Mouse (Mus musculus): ENCODE measurements at regions not wholly inside any gene's neighbourhood (a gene's known extent, or its start where the extent isn't known, plus 50 kb on each side); places are given as distances from the start of the nearest gene placed in this dataset.

- DNase-seq (ENCODE audit: low read depth, low spot score) = no peak
- Histone ChIP-seq H3K27ac (ENCODE audit: insufficient read depth, low read depth, low read length, poor library complexity, severe bottlenecking) (no peak overlapping the region), H3K4me1 (ENCODE audit: control insufficient read depth in 2 of 2, insufficient read depth in 2 of 2, low read length in 2 of 2, poor library complexity in 1 of 2) (no peaks in the 10 kb centered on the region), H3K9me3 (ENCODE audit: control insufficient read depth, insufficient read depth, low read depth, low read length) (no peaks in the 10 kb centered on the region), H3K9ac (ENCODE audit: insufficient read depth, low read depth, low read length, poor library complexity, severe bottlenecking) (no peak overlapping the region), H3K36me3 (ENCODE audit: control insufficient read depth, insufficient read depth, low read length, poor library complexity, severe bottlenecking) (no peaks in the 10 kb centered on the region), H3K4me3 (ENCODE audit: insufficient read depth in 1 of 2, low read depth in 1 of 2, low read length in 2 of 2, poor library complexity in 1 of 2, severe bottlenecking in 1 of 2) (no peak overlapping the region)
- TF ChIP-seq MAFK (IDR thresholded peaks at IDR 0.05; ENCODE audit: insufficient read depth, low read depth, low read length) (no peak), HCFC1 (IDR thresholded peaks at IDR 0.05; ENCODE audit: borderline replicate concordance, insufficient read depth, low read length) (no peak), ZC3H11A (IDR thresholded peaks at IDR 0.05; ENCODE audit: borderline replicate concordance, low read depth, low read length) (no peak), CHD2 (IDR thresholded peaks at IDR 0.05; ENCODE audit: low read depth, low read length) (no peak)
- in situ Hi-C loops (cut with MboI; ENCODE audit: low sequenced_read_pairs in 2 of 2, unreplicated experiment in 2 of 2) = no loop called here
These were observed 321.3 kb upstream of the Jag1 start for GRCm38 (mm10) chr2:137437741-137438140.

GRCm38 (mm10) chr2:137436161-137436560, 319.7 kb upstream of the Jag1 start:
- H3K36me3 ChIP-seq (ENCODE audit: control insufficient read depth, insufficient read depth, low read length, poor library complexity, severe bottlenecking) = no peaks in the 10 kb centered on the region
- in situ Hi-C loops (cut with MboI; ENCODE audit: low sequenced_read_pairs in 2 of 2, unreplicated experiment in 2 of 2) = no loop called here
- H3K4me3 ChIP-seq (ENCODE audit: insufficient read depth in 1 of 2, low read depth in 1 of 2, low read length in 2 of 2, poor library complexity in 1 of 2, severe bottlenecking in 1 of 2) = no peak overlapping the region
- TF ChIP-seq HCFC1 (IDR thresholded peaks at IDR 0.05; ENCODE audit: borderline replicate concordance, insufficient read depth, low read length) (no peak), ZC3H11A (IDR thresholded peaks at IDR 0.05; ENCODE audit: borderline replicate concordance, low read depth, low read length) (no peak), ZNF384 (IDR thresholded peaks at IDR 0.05; ENCODE audit: low read depth, low read length) (no peak), MAFK (IDR thresholded peaks at IDR 0.05; ENCODE audit: insufficient read depth, low read depth, low read length) (no peak), CHD2 (IDR thresholded peaks at IDR 0.05; ENCODE audit: low read depth, low read length) (no peak)
- no peaks in the 10 kb centered on the region for H3K9me3 ChIP-seq (ENCODE audit: control insufficient read depth, insufficient read depth, low read depth, low read length)
- H3K27ac ChIP-seq (ENCODE audit: insufficient read depth, low read depth, low read length, poor library complexity, severe bottlenecking) = no peak overlapping the region
- H3K4me1 ChIP-seq (ENCODE audit: control insufficient read depth in 2 of 2, insufficient read depth in 2 of 2, low read length in 2 of 2, poor library complexity in 1 of 2) = no peaks in the 10 kb centered on the region
- H3K9ac ChIP-seq (ENCODE audit: insufficient read depth, low read depth, low read length, poor library complexity, severe bottlenecking) = no peak overlapping the region
- DNase-seq (ENCODE audit: low read depth, low spot score) = no peak

- no peak overlapping the region for H3K9ac ChIP-seq (ENCODE audit: insufficient read depth, low read depth, low read length, poor library complexity, severe bottlenecking)
- no peak overlapping the region for H3K4me3 ChIP-seq (ENCODE audit: insufficient read depth in 1 of 2, low read depth in 1 of 2, low read length in 2 of 2, poor library complexity in 1 of 2, severe bottlenecking in 1 of 2)
- no peaks in the 10 kb centered on the region for H3K9me3 ChIP-seq (ENCODE audit: control insufficient read depth, insufficient read depth, low read depth, low read length)
- in situ Hi-C loops (cut with MboI; ENCODE audit: low sequenced_read_pairs in 2 of 2, unreplicated experiment in 2 of 2) = no loop called here
- H3K27ac ChIP-seq (ENCODE audit: insufficient read depth, low read depth, low read length, poor library complexity, severe bottlenecking) = no peak overlapping the region
- H3K36me3 ChIP-seq (ENCODE audit: control insufficient read depth, insufficient read depth, low read length, poor library complexity, severe bottlenecking) = no peaks in the 10 kb centered on the region
- DNase-seq (ENCODE audit: low read depth, low spot score) = no peak
- TF ChIP-seq HCFC1 (IDR thresholded peaks at IDR 0.05; ENCODE audit: borderline replicate concordance, insufficient read depth, low read length) = no peak
- TF ChIP-seq ZC3H11A (IDR thresholded peaks at IDR 0.05; ENCODE audit: borderline replicate concordance, low read depth, low read length) = no peak
- H3K4me1 ChIP-seq (ENCODE audit: control insufficient read depth in 2 of 2, insufficient read depth in 2 of 2, low read length in 2 of 2, poor library complexity in 1 of 2) = no peaks in the 10 kb centered on the region
These were observed 306.2 kb upstream of the Jag1 start for GRCm38 (mm10) chr2:137422656-137423055.

GRCm38 (mm10) chr2:137419678-137420077, 303.2 kb upstream of the Jag1 start:
- no peak for DNase-seq (ENCODE audit: low read depth, low spot score)
- in situ Hi-C loops (cut with MboI; ENCODE audit: low sequenced_read_pairs in 2 of 2, unreplicated experiment in 2 of 2) = no loop called here
- Histone ChIP-seq H3K4me3 (ENCODE audit: insufficient read depth in 1 of 2, low read depth in 1 of 2, low read length in 2 of 2, poor library complexity in 1 of 2, severe bottlenecking in 1 of 2) (no peak overlapping the region), H3K27ac (ENCODE audit: insufficient read depth, low read depth, low read length, poor library complexity, severe bottlenecking) (no peak overlapping the region), H3K4me1 (ENCODE audit: control insufficient read depth in 2 of 2, insufficient read depth in 2 of 2, low read length in 2 of 2, poor library complexity in 1 of 2) (no peaks in the 10 kb centered on the region), H3K9ac (ENCODE audit: insufficient read depth, low read depth, low read length, poor library complexity, severe bottlenecking) (no peak overlapping the region), H3K36me3 (ENCODE audit: control insufficient read depth, insufficient read depth, low read length, poor library complexity, severe bottlenecking) (no peaks in the 10 kb centered on the region), H3K9me3 (ENCODE audit: control insufficient read depth, insufficient read depth, low read depth, low read length) (no peaks in the 10 kb centered on the region)
- TF ChIP-seq CHD2 (IDR thresholded peaks at IDR 0.05; ENCODE audit: low read depth, low read length) (no peak), ZNF384 (IDR thresholded peaks at IDR 0.05; ENCODE audit: low read depth, low read length) (no peak), MAFK (IDR thresholded peaks at IDR 0.05; ENCODE audit: insufficient read depth, low read depth, low read length) (no peak), HCFC1 (IDR thresholded peaks at IDR 0.05; ENCODE audit: borderline replicate concordance, insufficient read depth, low read length) (no peak), ZC3H11A (IDR thresholded peaks at IDR 0.05; ENCODE audit: borderline replicate concordance, low read depth, low read length) (no peak)

GRCm38 (mm10) chr2:137417691-137418090, 301.2 kb upstream of the Jag1 start:
- no peaks in the 10 kb centered on the region for H3K4me1 ChIP-seq (ENCODE audit: control insufficient read depth in 2 of 2, insufficient read depth in 2 of 2, low read length in 2 of 2, poor library complexity in 1 of 2)
- H3K9ac ChIP-seq (ENCODE audit: insufficient read depth, low read depth, low read length, poor library complexity, severe bottlenecking) = no peak overlapping the region
- no peaks in the 10 kb centered on the region for H3K9me3 ChIP-seq (ENCODE audit: control insufficient read depth, insufficient read depth, low read depth, low read length)
- DNase-seq (ENCODE audit: low read depth, low spot score) = no peak
- H3K27ac ChIP-seq (ENCODE audit: insufficient read depth, low read depth, low read length, poor library complexity, severe bottlenecking) = no peak overlapping the region
- in situ Hi-C loops (cut with MboI; ENCODE audit: low sequenced_read_pairs in 2 of 2, unreplicated experiment in 2 of 2) = no loop called here
- no peak overlapping the region for H3K4me3 ChIP-seq (ENCODE audit: insufficient read depth in 1 of 2, low read depth in 1 of 2, low read length in 2 of 2, poor library complexity in 1 of 2, severe bottlenecking in 1 of 2)
- TF ChIP-seq HCFC1 (IDR thresholded peaks at IDR 0.05; ENCODE audit: borderline replicate concordance, insufficient read depth, low read length) = no peak
- no peak for TF ChIP-seq ZNF384 (IDR thresholded peaks at IDR 0.05; ENCODE audit: low read depth, low read length)
- TF ChIP-seq ZC3H11A (IDR thresholded peaks at IDR 0.05; ENCODE audit: borderline replicate concordance, low read depth, low read length) = no peak
- no peak for TF ChIP-seq CHD2 (IDR thresholded peaks at IDR 0.05; ENCODE audit: low read depth, low read length)
- no peak for TF ChIP-seq MAFK (IDR thresholded peaks at IDR 0.05; ENCODE audit: insufficient read depth, low read depth, low read length)
- no peaks in the 10 kb centered on the region for H3K36me3 ChIP-seq (ENCODE audit: control insufficient read depth, insufficient read depth, low read length, poor library complexity, severe bottlenecking)

Data from ES-E14 (cell line).